ENCODE assay signal across 7 mouse cellular contexts in genomic region chr16:87840949-87841546, GRCm38 (mm10).
A peak's percentile ranks its signal among the peaks of the same experiment; 100 is the strongest.
DNase-seq lines count a peak whose midpoint lies in the region; ATAC-seq lines count a peak whose summit lies in the region.

No protein-coding gene starts in this region.

- no peaks in the 10 kb centered on the region for H3K36me3 ChIP-seq in intestine, embryonic 15.5 days
- no peaks in the 10 kb centered on the region for H3K36me3 ChIP-seq in midbrain, embryonic 13.5 days

- intact Hi-C loops in left cerebral cortex, postnatal 10 days (cut with DNase I) = loop anchor here (2.0 to 10.0 kb wide), 2 partner anchors 364 to 1924 kb away; no protein-coding TSS in a partner anchor

- H3K4me1 ChIP-seq in intestine, embryonic 15.5 days (replicated peaks) = no peaks in the 10 kb centered on the region
- 0 out of 2 replicates have a peak, but pooled peaks cover 3% of the 10 kb centered on the region for H3K4me1 ChIP-seq in midbrain, embryonic 13.5 days (replicated peaks)

- no peaks in the 10 kb centered on the region for H3K9me3 ChIP-seq in intestine, embryonic 15.5 days
- H3K9me3 ChIP-seq in midbrain, embryonic 13.5 days = no peaks in the 10 kb centered on the region

- DNase-seq in WW6 (ENCODE audit: low read depth, low spot score) = peak; percentile 22
- peak; percentile 48 for DNase-seq in cerebellum, adult 8-10 months
- peak; percentile 53 to 92 for DNase-seq in frontal cortex, adult 2 months (ENCODE audit: extremely low spot score in 1 of 2, low spot score in 1 of 2)
- DNase-seq in left cerebral cortex, postnatal 10 days (ENCODE audit: extremely low spot score in 1 of 2, low spot score in 2 of 2) = peak; percentile 77 to 81
- DNase-seq in spleen, postnatal 36 days (ENCODE audit: low spot score in 2 of 2) = peak; percentile 4 to 5

- 0 out of 2 replicates have a peak overlapping the region, but pooled peaks have one; percentile 26 for H3K4me2 ChIP-seq in intestine, embryonic 15.5 days (replicated peaks)
- peak overlapping the region; percentile 19; the same call in 1 of the 2 replicates for H3K4me2 ChIP-seq in midbrain, embryonic 13.5 days (replicated peaks)

- H3K4me3 ChIP-seq in intestine, embryonic 15.5 days (replicated peaks) = no peak overlapping the region
- H3K4me3 ChIP-seq in midbrain, embryonic 13.5 days (replicated peaks) = no peak overlapping the region

- no peak overlapping the region for H3K9ac ChIP-seq in intestine, embryonic 15.5 days
- H3K9ac ChIP-seq in midbrain, embryonic 13.5 days (replicated peaks) = 0 out of 2 replicates have a peak overlapping the region, but pooled peaks have one; percentile 39

- H3K27me3 ChIP-seq in intestine, embryonic 15.5 days (replicated peaks) = no peaks in the 10 kb centered on the region
- H3K27me3 ChIP-seq in midbrain, embryonic 13.5 days = no peaks in the 10 kb centered on the region

- peak; percentile 64 for ATAC-seq in intestine, embryonic 15.5 days
- ATAC-seq in midbrain, embryonic 13.5 days = peak; percentile 88

- H3K27ac ChIP-seq in intestine, embryonic 15.5 days = no peak overlapping the region
- no peak overlapping the region for H3K27ac ChIP-seq in midbrain, embryonic 13.5 days

- WGBS in intestine, embryonic 15.5 days = 9% methylated on average over 16 of the region's 16 CpGs
- WGBS in midbrain, embryonic 13.5 days = 16% methylated on average over 16 of the region's 16 CpGs

Comparison
In these comparisons a context has a peak if more than half of its experiments do, and no peak if none do; other contexts are left out.
1. DNase-seq: peak in every context shown above with its lines; median percentile 79 in left cerebral cortex, postnatal 10 days; 72 in frontal cortex, adult 2 months; 48 in cerebellum, adult 8-10 months; 22 in WW6; 4 in spleen, postnatal 36 days.